Mouse (Mus musculus): ENCODE data around the gene Wbp2.

The Wbp2 gene

GRCm38 (mm10) chr11:116089545-116089944, 2.8 kb upstream of the Wbp2 start:
- no peak for DNase-seq (ENCODE audit: low spot score)

GRCm38 (mm10) chr11:116088741-116089394, 2.1 kb upstream of the Wbp2 start:
- DNase-seq (ENCODE audit: low spot score), result no peak

- no peak for DNase-seq (ENCODE audit: low spot score)
Measured at GRCm38 (mm10) chr11:116088188-116088587, 1.4 kb upstream of the Wbp2 start.

DNA sequence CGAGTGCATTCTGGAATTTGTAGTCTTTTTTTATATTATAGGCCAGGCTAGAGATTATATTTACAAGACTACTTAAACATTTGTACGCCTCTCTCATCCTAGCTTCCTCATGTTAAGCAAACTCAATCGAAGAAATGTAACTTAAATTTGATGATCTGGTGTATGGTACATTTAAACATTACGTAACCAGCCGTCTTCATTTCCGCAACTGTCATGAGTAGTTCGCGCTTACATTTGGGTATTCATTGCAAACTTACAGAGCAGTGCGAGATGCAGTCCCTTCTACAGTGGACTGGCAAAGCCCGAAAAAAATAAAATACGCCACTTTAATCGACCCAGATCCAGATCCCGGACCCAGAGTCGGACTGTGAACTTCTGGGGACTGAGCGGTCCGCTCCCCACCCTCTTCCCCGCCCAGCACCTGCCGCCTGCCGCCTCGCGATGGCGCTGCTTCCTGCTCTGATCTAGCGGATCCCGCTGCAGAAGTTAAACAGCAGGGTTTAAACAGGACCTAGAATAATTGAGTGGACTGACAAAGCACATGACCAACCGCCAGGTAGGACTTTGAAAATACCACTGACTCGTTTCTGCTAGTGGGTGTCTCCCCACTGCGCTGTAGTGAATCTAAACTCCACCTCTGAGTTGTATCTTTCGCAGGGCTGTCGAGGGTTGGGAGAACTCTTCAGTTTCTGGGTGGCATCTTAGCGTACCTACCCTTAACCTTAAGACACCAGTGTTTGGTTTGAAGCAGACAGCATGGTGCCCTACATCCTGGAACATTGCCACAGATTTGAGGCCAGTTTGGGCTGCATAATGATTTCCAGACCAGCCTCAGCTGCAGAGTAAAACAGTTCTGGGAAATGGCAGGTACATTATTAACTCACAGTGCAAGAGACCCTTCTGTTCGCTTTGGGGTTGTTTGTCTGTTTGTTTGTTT, 667 bp upstream of the Wbp2 start:
- DNase-seq (ENCODE audit: low spot score), result peak; percentile 84

DNA sequence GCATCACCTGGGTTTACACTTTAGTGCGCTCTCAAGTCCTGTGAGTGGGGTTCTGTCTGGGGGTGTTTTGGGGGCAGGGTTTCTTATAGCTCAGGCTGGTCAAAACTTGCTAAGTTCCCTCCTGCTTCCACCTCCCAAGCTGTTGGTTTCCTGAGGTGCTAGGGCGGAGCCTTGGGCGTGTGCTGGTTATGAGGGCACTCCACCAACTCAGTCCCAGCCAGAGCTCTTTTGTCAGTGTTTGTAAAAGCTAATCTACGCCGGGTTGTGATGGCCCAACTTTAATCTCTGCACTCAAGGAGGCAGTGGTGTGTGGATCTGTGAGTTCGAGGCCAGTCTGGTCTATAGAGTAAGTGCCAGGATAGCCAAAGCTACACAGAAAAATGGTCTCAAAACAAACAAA, 2.6 kb downstream of the Wbp2 start:
- DNase-seq (ENCODE audit: low spot score), result no peak

GRCm38 (mm10) chr11:116083096-116083672, 3.6 kb downstream of the Wbp2 start:
- no peak for DNase-seq (ENCODE audit: low spot score)

- DNase-seq (ENCODE audit: low spot score), result peak; percentile 73
Measured at GRCm38 (mm10) chr11:116081081-116081480, 5.7 kb downstream of the Wbp2 start.

- no peak for DNase-seq (ENCODE audit: low spot score)
Measured at GRCm38 (mm10) chr11:116079511-116079910, 7.3 kb downstream of the Wbp2 start.

GRCm38 (mm10) chr11:116078676-116079320, 8.0 kb downstream of the Wbp2 start:
- DNase-seq (ENCODE audit: low spot score), result no peak

DNA sequence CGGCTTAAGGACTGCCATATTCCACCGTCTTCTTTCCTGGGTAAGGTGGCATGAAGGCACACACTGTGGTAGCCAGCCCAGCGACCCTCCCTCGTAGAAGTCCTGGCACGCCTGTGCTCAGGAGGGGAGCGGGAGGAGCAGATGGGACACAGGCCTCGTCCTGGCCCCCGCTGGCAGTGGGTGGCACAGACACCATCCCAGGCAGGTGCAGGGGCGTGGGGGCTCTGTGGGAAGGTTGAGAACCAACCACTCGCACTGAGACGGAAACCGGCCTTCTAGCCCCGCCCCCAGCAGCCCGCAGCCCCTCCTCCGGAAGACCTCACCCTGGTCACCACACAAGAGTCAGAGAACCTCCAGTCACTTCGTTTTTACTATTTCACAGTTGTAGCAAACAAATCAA, 8.6 kb downstream of the Wbp2 start:
- peak; percentile 88 for DNase-seq (ENCODE audit: low spot score)

GRCm38 (mm10) chr11:116077446-116078204, 9.2 kb downstream of the Wbp2 start, which contains the start of gene Unc13d:
Unc13d (minus strand) TSS chr11:116077961.
- DNase-seq (ENCODE audit: low spot score), result peak; percentile 32

- peak; percentile 58 for DNase-seq (ENCODE audit: low spot score)
Measured at GRCm38 (mm10) chr11:116076836-116077235, 10.0 kb downstream of the Wbp2 start.

DNA sequence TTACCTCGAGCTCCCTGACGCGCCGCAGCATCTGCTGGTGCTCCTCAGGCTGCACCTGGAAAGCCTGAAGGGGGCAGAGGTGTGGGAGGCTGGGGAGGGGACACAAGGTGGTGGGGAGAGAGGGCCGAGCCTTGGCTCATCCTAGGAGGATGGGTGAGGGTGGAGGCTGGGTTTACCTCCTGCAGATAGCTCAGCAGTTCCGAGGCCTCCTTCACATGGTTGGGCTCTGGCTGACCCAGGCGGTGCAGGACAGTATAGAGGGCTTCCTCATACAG, 10.6 kb downstream of the Wbp2 start:
- no peak for DNase-seq (ENCODE audit: low spot score)

- DNase-seq (ENCODE audit: low spot score), result no peak
Measured at GRCm38 (mm10) chr11:116075539-116076265, 11.1 kb downstream of the Wbp2 start.

DNA sequence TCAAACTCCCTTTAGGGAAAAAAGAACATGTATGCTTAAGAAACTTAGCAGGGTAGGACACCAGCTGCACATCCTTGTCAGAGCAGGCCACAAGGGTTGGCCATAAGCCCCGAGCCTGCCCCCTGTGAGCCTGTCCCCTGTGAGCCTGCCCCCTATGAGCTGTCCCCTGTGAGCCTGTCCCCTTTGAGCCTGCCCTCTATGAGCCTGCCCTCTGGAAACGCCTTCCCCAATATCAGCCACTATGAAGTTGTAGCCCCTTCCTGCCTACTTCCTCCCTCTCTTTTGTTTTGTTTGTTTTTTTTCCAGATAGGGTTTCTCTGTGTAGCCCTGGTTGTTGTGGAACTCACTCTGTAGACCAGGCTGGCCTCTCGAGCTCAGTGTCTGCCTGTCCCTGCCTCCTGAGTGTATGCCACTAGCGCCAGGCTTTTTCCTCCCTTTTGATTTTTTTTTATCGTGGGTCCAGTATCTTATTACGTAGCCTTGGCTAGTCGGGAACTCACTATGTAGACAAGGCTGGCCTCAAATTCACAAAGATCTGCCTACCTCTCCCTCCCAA, 12.3 kb downstream of the Wbp2 start:
- DNase-seq (ENCODE audit: low spot score), result no peak

GRCm38 (mm10) chr11:116072608-116073007, 14.2 kb downstream of the Wbp2 start:
- no peak for DNase-seq (ENCODE audit: low spot score)

GRCm38 (mm10) chr11:116071510-116071909, 15.3 kb downstream of the Wbp2 start:
- peak; percentile 54 for DNase-seq (ENCODE audit: low spot score)

DNA sequence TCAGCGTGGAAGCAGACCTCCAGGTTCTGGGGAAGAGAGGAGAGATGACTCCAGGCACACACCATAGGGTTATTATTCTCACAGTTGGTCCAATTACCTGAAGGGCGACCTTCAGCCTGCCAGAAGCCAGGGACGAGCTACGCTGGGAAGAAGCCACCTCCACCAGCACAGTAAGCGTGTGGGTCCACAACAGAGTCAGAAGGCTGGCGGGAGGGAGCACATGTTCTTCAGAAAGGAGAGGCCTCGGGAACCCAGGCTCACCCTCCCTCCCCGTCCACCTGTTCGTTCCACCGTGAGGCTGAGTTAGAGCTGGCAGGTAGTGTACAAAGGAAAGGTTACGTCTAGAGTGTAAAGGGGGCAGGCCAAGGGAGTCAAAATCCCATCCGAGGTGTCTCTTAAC, 21.4 kb downstream of the Wbp2 start:
- DNase-seq (ENCODE audit: low spot score), result no peak

DNA sequence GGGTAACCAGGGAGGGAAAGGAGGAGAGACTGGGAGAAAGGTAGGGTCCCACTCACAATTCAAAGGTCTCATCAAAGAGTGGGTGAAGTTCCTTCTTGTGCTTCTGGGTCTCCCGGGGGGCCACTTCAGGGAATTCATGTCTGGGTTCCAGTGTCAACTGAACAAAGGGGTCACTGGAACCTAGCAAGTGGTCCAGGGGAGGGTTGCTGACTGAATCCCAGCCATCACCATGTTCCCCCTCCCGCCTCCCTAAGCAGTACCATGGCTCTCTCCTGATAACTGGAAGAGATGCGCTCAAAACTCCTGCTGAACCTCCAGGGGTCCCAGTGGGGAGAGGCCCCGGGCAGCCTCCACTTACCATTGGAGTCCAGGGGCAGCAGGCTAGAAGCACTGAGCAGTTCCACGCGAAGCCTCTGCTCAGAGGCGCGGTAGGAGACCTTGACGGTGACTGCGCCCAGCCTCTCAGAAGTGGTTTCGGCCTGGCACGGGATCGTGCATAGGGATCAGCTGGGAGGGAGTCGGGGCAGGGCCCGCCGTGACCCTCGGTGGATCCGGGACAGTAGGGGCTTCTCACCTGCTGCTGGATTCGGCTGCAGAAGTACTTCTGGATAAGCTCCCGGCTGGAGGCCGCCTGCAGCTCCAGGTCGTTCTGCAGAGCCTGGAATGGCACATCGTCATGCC, 22.5 kb downstream of the Wbp2 start:
- DNase-seq (ENCODE audit: low spot score), result no peak

- DNase-seq (ENCODE audit: low spot score), result no peak
Measured at GRCm38 (mm10) chr11:116063562-116063961, 23.2 kb downstream of the Wbp2 start.
